Mouse (Mus musculus) urinary bladder, postnatal 14 days (tissue): ENCODE measurements around the gene Gm4297.
"Not testable (repeated sequence)": the region's sequence is repeated elsewhere in the genome, so short reads cannot be mapped to it uniquely, and the experiment has no call there.

Source experiments
- DNase-seq: peaks from one replicate; pipeline ENCODE4 v3.0.0; 2021; ENCODE audit warnings: low spot score

Gm4297 gene

GRCm38 (mm10) chrX:24574795-24575194, at the start of gene Gm4297:
Gene Gm4297, minus strand, starts transcription at chrX:24574895.
- DNase-seq = not testable (repeated sequence)
